Mouse (Mus musculus): ENCODE measurements around the gene Rbp7.
"Not testable (repeated sequence)": the region's sequence is repeated elsewhere in the genome, so short reads cannot be mapped to it uniquely, and the experiment has no call there.

The Rbp7 gene

GRCm38 (mm10) chr4:149454879-149455278, at the start of gene Rbp7:
Gene Rbp7 (minus strand): TSS chr4:149454978.
- no peak for DNase-seq (ENCODE audit: low spot score in 2 of 2)

GRCm38 (mm10) chr4:149504363-149504762, 49.6 kb upstream of the Rbp7 start:
- no peak for DNase-seq (ENCODE audit: low spot score in 2 of 2)

- DNase-seq (ENCODE audit: low spot score in 2 of 2), result no peak
These were observed 45.0 kb upstream of the Rbp7 start for GRCm38 (mm10) chr4:149499790-149500189.

GRCm38 (mm10) chr4:149498901-149499300, 44.1 kb upstream of the Rbp7 start:
- DNase-seq (ENCODE audit: low spot score in 2 of 2), result no peak

GRCm38 (mm10) chr4:149496612-149497011, 41.8 kb upstream of the Rbp7 start:
- no peak for DNase-seq (ENCODE audit: low spot score in 2 of 2)

- DNase-seq (ENCODE audit: low spot score in 2 of 2), result no peak
These were observed 36.4 kb upstream of the Rbp7 start for GRCm38 (mm10) chr4:149491151-149491550.

- no peak for DNase-seq (ENCODE audit: low spot score in 2 of 2)
These were observed 34.9 kb upstream of the Rbp7 start for GRCm38 (mm10) chr4:149489415-149490240.

- DNase-seq (ENCODE audit: low spot score in 2 of 2), result no peak
These were observed 33.0 kb upstream of the Rbp7 start for GRCm38 (mm10) chr4:149487729-149488128.

GRCm38 (mm10) chr4:149485825-149486206, 31.0 kb upstream of the Rbp7 start:
- DNase-seq (ENCODE audit: low spot score in 2 of 2), result no peak

- peak; percentile 90 to 95 for DNase-seq (ENCODE audit: low spot score in 2 of 2)
These were observed 30.5 kb upstream of the Rbp7 start, which contains the start of the genes Nmnat1 and Lzic for GRCm38 (mm10) chr4:149485053-149485824. Gene Nmnat1 (minus strand): TSS chr4:149485202. Gene Lzic (plus strand): TSS chr4:149485229.

- no peak for DNase-seq (ENCODE audit: low spot score in 2 of 2)
These were observed 29.8 kb upstream of the Rbp7 start for GRCm38 (mm10) chr4:149484566-149484965.

GRCm38 (mm10) chr4:149477078-149477477, 22.3 kb upstream of the Rbp7 start, which contains the start of gene Tmem274:
Gene Tmem274 (plus strand): TSS chr4:149477378.
- DNase-seq (ENCODE audit: low spot score in 2 of 2), result no peak

GRCm38 (mm10) chr4:149475096-149475495, 20.3 kb upstream of the Rbp7 start:
- DNase-seq (ENCODE audit: low spot score in 2 of 2), result no peak

GRCm38 (mm10) chr4:149469557-149469956, 14.8 kb upstream of the Rbp7 start:
- no peak for DNase-seq (ENCODE audit: low spot score in 2 of 2)

- DNase-seq (ENCODE audit: low spot score in 2 of 2), result no peak
These were observed 8.7 kb upstream of the Rbp7 start for GRCm38 (mm10) chr4:149463435-149463950.

- DNase-seq (ENCODE audit: low spot score in 2 of 2), result no peak
These were observed 7.7 kb upstream of the Rbp7 start for GRCm38 (mm10) chr4:149462305-149462971.

- no peak for DNase-seq (ENCODE audit: low spot score in 2 of 2)
These were observed 7.0 kb upstream of the Rbp7 start for GRCm38 (mm10) chr4:149461579-149462304.

- DNase-seq (ENCODE audit: low spot score in 2 of 2), result not testable (repeated sequence)
These were observed 5.7 kb upstream of the Rbp7 start for GRCm38 (mm10) chr4:149460475-149460874.

GRCm38 (mm10) chr4:149459425-149459824, 4.6 kb upstream of the Rbp7 start:
- no peak for DNase-seq (ENCODE audit: low spot score in 2 of 2)

- no peak for DNase-seq (ENCODE audit: low spot score in 2 of 2)
These were observed 3.7 kb upstream of the Rbp7 start for GRCm38 (mm10) chr4:149458526-149458925.

- DNase-seq (ENCODE audit: low spot score in 2 of 2), result no peak
These were observed 3.2 kb upstream of the Rbp7 start for GRCm38 (mm10) chr4:149457831-149458430.

All from urinary bladder, postnatal 4 days (tissue).